Mouse (Mus musculus) C2C12 (cell line): ENCODE data around the gene Dnajb6.

Experiments
- CEBPB ChIP-seq: IDR thresholded peaks from one replicate; pipeline ENCODE4 v1.6.1; 2011; ENCODE audit warnings: low read depth, mild to moderate bottlenecking, control low read depth, moderate library complexity
- CTCF ChIP-seq: IDR thresholded peaks from one replicate; pipeline ENCODE4 v1.5.1; 2011; ENCODE audit not compliant: control insufficient read depth, insufficient read depth, insufficient read length
- FOSL1 ChIP-seq: IDR thresholded peaks from one replicate; pipeline ENCODE4 v1.8.0; 2011; ENCODE audit warnings: mild to moderate bottlenecking, low read length; ENCODE audit not compliant: poor library complexity, insufficient read depth, severe bottlenecking
- MAX ChIP-seq: IDR thresholded peaks from one replicate; pipeline ENCODE4 v1.6.1; 2011; ENCODE audit warnings: mild to moderate bottlenecking, control low read depth
- MYOD1 ChIP-seq: IDR thresholded peaks from one replicate; pipeline ENCODE4 v1.6.1; 2011; ENCODE audit warnings: low read depth; ENCODE audit not compliant: control insufficient read depth, insufficient read length
- MYOG ChIP-seq: IDR thresholded peaks from one replicate; pipeline ENCODE4 v1.6.1; 2011; ENCODE audit not compliant: control insufficient read depth, insufficient read length; ENCODE audit errors: extremely low read depth
- USF1 ChIP-seq: IDR thresholded peaks from one replicate; pipeline ENCODE4 v1.6.1; 2011; ENCODE audit warnings: low read depth, mild to moderate bottlenecking, control low read depth, moderate library complexity

- no peak for TF ChIP-seq CTCF
- TF ChIP-seq MYOD1, result no peak
- no peak for TF ChIP-seq USF1
- no peak for TF ChIP-seq CEBPB
- no peak for TF ChIP-seq MAX
- TF ChIP-seq MYOG, result no peak
- TF ChIP-seq FOSL1, result no peak
These were observed 22.6 kb upstream of the Dnajb6 start for GRCm38 (mm10) chr5:29712906-29713305.
